Mouse (Mus musculus) liver, postnatal 0 days (tissue): ENCODE measurements around the gene Zfp579.

Experiments
- CTCF ChIP-seq: sonication (generic); IDR thresholded peaks from 2 replicates; pipeline ENCODE4 v1.5.1; 2016; ENCODE audit warnings: antibody characterized with exemption, low read depth
- EP300 ChIP-seq: IDR thresholded peaks from 2 replicates; pipeline ENCODE4 v1.6.1; 2016; ENCODE audit warnings: antibody characterized with exemption, low read depth, mild to moderate bottlenecking

- no peak for TF ChIP-seq CTCF
- TF ChIP-seq EP300 = no peak
Measured at GRCm38 (mm10) chr7:4936832-4937231, 59.1 kb downstream of the Zfp579 start.
